Mouse (Mus musculus): Measurements from ENCODE around the gene Gigyf2.

Gene Gigyf2

GRCm38 (mm10) chr1:87316672-87317071 lies 10.1 kb upstream of the Gigyf2 start:
- DNase-seq (ENCODE audit: low read depth, low spot score) = no peak

- no peak for DNase-seq (ENCODE audit: low read depth, low spot score)
These were observed 5.7 kb upstream of the Gigyf2 start for GRCm38 (mm10) chr1:87321071-87321470.

- DNase-seq (ENCODE audit: low read depth, low spot score) = no peak
These were observed 4.0 kb upstream of the Gigyf2 start for GRCm38 (mm10) chr1:87322778-87323177.

- DNase-seq (ENCODE audit: low read depth, low spot score) = no peak
These were observed 2.1 kb upstream of the Gigyf2 start for GRCm38 (mm10) chr1:87324649-87325048.

- peak; percentile 55 for DNase-seq (ENCODE audit: low read depth, low spot score)
These were observed 515 bp downstream of the Gigyf2 start for GRCm38 (mm10) chr1:87327165-87327861.

GRCm38 (mm10) chr1:87331774-87332173 lies 5.0 kb downstream of the Gigyf2 start:
- DNase-seq (ENCODE audit: low read depth, low spot score) = no peak

- no peak for DNase-seq (ENCODE audit: low read depth, low spot score)
These were observed 23.8 kb downstream of the Gigyf2 start for GRCm38 (mm10) chr1:87350576-87350975.

GRCm38 (mm10) chr1:87360276-87360675 lies 33.5 kb downstream of the Gigyf2 start:
- DNase-seq (ENCODE audit: low read depth, low spot score) = no peak

GRCm38 (mm10) chr1:87378024-87378560 lies 51.3 kb downstream of the Gigyf2 start:
- no peak for DNase-seq (ENCODE audit: low read depth, low spot score)

GRCm38 (mm10) chr1:87379919-87380318 lies 53.1 kb downstream of the Gigyf2 start:
- no peak for DNase-seq (ENCODE audit: low read depth, low spot score)

- no peak for DNase-seq (ENCODE audit: low read depth, low spot score)
These were observed 54.4 kb downstream of the Gigyf2 start for GRCm38 (mm10) chr1:87381152-87381551.

GRCm38 (mm10) chr1:87386436-87387092 lies 59.8 kb downstream of the Gigyf2 start:
- no peak for DNase-seq (ENCODE audit: low read depth, low spot score)

GRCm38 (mm10) chr1:87393444-87394195 lies 66.8 kb downstream of the Gigyf2 start:
- no peak for DNase-seq (ENCODE audit: low read depth, low spot score)

- DNase-seq (ENCODE audit: low read depth, low spot score) = no peak
These were observed 67.8 kb downstream of the Gigyf2 start, which contains the start of gene Kcnj13 for GRCm38 (mm10) chr1:87394594-87394993. Gene Kcnj13, minus strand, starts transcription at chr1:87394729.

- DNase-seq (ENCODE audit: low read depth, low spot score) = no peak
These were observed 70.3 kb downstream of the Gigyf2 start for GRCm38 (mm10) chr1:87396923-87397586.

- DNase-seq (ENCODE audit: low read depth, low spot score) = no peak
These were observed 77.9 kb downstream of the Gigyf2 start for GRCm38 (mm10) chr1:87404710-87405109.

- DNase-seq (ENCODE audit: low read depth, low spot score) = no peak
These were observed 79.2 kb downstream of the Gigyf2 start for GRCm38 (mm10) chr1:87406012-87406411.

- DNase-seq (ENCODE audit: low read depth, low spot score) = no peak
These were observed 82.6 kb downstream of the Gigyf2 start for GRCm38 (mm10) chr1:87409380-87409779.

- DNase-seq (ENCODE audit: low read depth, low spot score) = peak; percentile 70
These were observed 91.9 kb downstream of the Gigyf2 start for GRCm38 (mm10) chr1:87418733-87419132.

- DNase-seq (ENCODE audit: low read depth, low spot score) = no peak
These were observed 108.3 kb downstream of the Gigyf2 start for GRCm38 (mm10) chr1:87435125-87435524.

GRCm38 (mm10) chr1:87436583-87436982 lies 109.8 kb downstream of the Gigyf2 start:
- DNase-seq (ENCODE audit: low read depth, low spot score) = no peak
